Mouse (Mus musculus) forebrain, embryonic 14.5 days (tissue): ENCODE measurements around the gene Dhx57. TPM values are rescaled to one million over a fixed set of nuclear protein-coding genes. Genes with fewer than 3 reads are reported as not detected.

Source experiments
- ATAC-seq: fragments of 200-750 bp; cut with Nextera tagmentation; 2 replicates; pipeline ENCODE4 v1.8.0; 2017; ENCODE audit warnings: mild to moderate bottlenecking, moderate library complexity
- DNase-seq: peaks from one replicate; pipeline ENCODE4 v3.0.0-alpha.2; 2015; ENCODE audit warnings: low spot score
- H3K27ac ChIP-seq: fragments of 300-500 bp; sonication (generic); 2 replicates; pipeline ENCODE4 v1.5.1; 2014; ENCODE audit warnings: low read depth, mild to moderate bottlenecking, control low read depth, low read length, moderate library complexity
- H3K27me3 ChIP-seq: fragments of 300-500 bp; sonication (generic); replicated peaks from 2 replicates; pipeline ENCODE4 v1.6.1; 2014; ENCODE audit warnings: low read length, control low read depth, mixed read lengths; ENCODE audit not compliant: control insufficient read depth, insufficient read depth
- H3K36me3 ChIP-seq: fragments of 300-500 bp; sonication (generic); 2 replicates; pipeline ENCODE4 v1.6.1; 2014; ENCODE audit warnings: low read length, control low read depth; ENCODE audit not compliant: control insufficient read depth, insufficient read depth
- H3K4me1 ChIP-seq: fragments of 300-500 bp; sonication (generic); 2 replicates; pipeline ENCODE4 v1.6.1; 2014; ENCODE audit warnings: antibody characterized with exemption, low read length, control low read depth; ENCODE audit not compliant: control insufficient read depth, insufficient read depth
- H3K4me2 ChIP-seq: fragments of 300-500 bp; sonication (generic); 2 replicates; pipeline ENCODE4 v1.6.1; 2014; ENCODE audit warnings: mild to moderate bottlenecking, control low read depth, low read length
- H3K4me3 ChIP-seq: fragments of 300-500 bp; sonication (generic); 2 replicates; pipeline ENCODE4 v1.5.1; 2014; ENCODE audit warnings: low read depth, low read length, control low read depth
- H3K9ac ChIP-seq: fragments of 300-500 bp; sonication (generic); 2 replicates; pipeline ENCODE4 v1.6.1; 2014; ENCODE audit warnings: mild to moderate bottlenecking, low read length, control low read depth, moderate library complexity
- H3K9me3 ChIP-seq: fragments of 300-500 bp; sonication (generic); replicated peaks from 2 replicates; pipeline ENCODE4 v1.6.1; 2016; ENCODE audit warnings: low read length, control low read depth, mixed read lengths; ENCODE audit not compliant: control insufficient read depth
- WGBS: fragments of 180-500 bp; shearing (Covaris S2); extraction: QIAGEN DNeasy Blood & Tissue Kit; methylation state at CpG from one replicate; pipeline ENCODE4 v1.1.7; 2014; 5-methylcytosine and 5-hydroxymethylcytosine counted together
- polyA plus RNA-seq: library from polyadenylated mRNA; unstranded; fragments of >200 nt; fragmentation: Nextera tagmentation; extraction: Ambion mirVana; gene quantifications from 2 replicates; pipeline ENCODE4 v1.2.1, GENCODE M21; 2014

Gene Dhx57
- polyA plus RNA-seq, 1 experiment from 2014 or later: 36.1 TPM

- peak; percentile 72 for DNase-seq
- Histone ChIP-seq H3K4me3 (no peak overlapping the region), H3K27ac (no peak overlapping the region), H3K36me3 (peaks cover 25% of the 10 kb centered on the region; the same call in 1 of the 2 replicates), H3K4me2 (no peak overlapping the region), H3K9me3 (no peaks in the 10 kb centered on the region), H3K9ac (no peak overlapping the region), H3K4me1 (no peaks in the 10 kb centered on the region), H3K27me3 (no peaks in the 10 kb centered on the region)
- peak; percentile 42; the same call in 1 of the 2 replicates for ATAC-seq
- WGBS: 70% methylated on average over 5 of the region's 5 CpGs
These were observed 97.2 kb downstream of the Dhx57 start for GRCm38 (mm10) chr17:80193075-80193474.

Other genes with a start within 250 kb of the Dhx57 start
- 75.5 and 86.8 TPM in 2 replicates for gene Hnrnpll, start 228.1 kb downstream of the Dhx57 start, polyA plus RNA-seq
- gene Galm, start 163.0 kb downstream of the Dhx57 start, polyA plus RNA-seq: 2.4 and 3.5 TPM in 2 replicates
- 664 and 688 TPM in 2 replicates for gene Srsf7, start 83.2 kb downstream of the Dhx57 start, polyA plus RNA-seq
- gene Ttc39d, start 83.0 kb downstream of the Dhx57 start, polyA plus RNA-seq: 0.11 and 0.15 TPM in 2 replicates
- 30.1 and 34.4 TPM in 2 replicates for gene Gemin6, start 66.0 kb downstream of the Dhx57 start, polyA plus RNA-seq
- gene Morn2, start 273 bp downstream of the Dhx57 start, polyA plus RNA-seq: 42.7 and 52.7 TPM in 2 replicates
- gene Arhgef33, start 16.9 kb upstream of the Dhx57 start, polyA plus RNA-seq: 0.66 and 0.88 TPM in 2 replicates
- gene Gm10190, start 83.1 kb upstream of the Dhx57 start, polyA plus RNA-seq: 1.8 and 2.1 TPM in 2 replicates
- 7.9 and 9.3 TPM in 2 replicates for gene Sos1, start 190.0 kb upstream of the Dhx57 start, polyA plus RNA-seq